Comparison of ENCODE assay signal across 9 mouse cellular contexts in genomic region chr19:5390416-5390815, GRCm38 (mm10). TPM values are rescaled to one million over a fixed set of nuclear protein-coding genes. Genes with fewer than 3 reads are reported as not detected.
DNase-seq lines count a peak whose midpoint lies in the region; ATAC-seq and TF ChIP-seq lines count a peak whose summit lies in the region.
"Had no signal": no experiment of that assay in that cellular context is flagged by ENCODE, and none has a peak within 500 bp of the region (broad histone marks: within the 10 kb centered on the region; RNA-seq: fewer than 3 reads in every experiment).

No protein-coding gene starts in this region.

- peak overlapping the region; percentile 81; the same call in 1 of the 2 replicates for H3K27ac ChIP-seq in heart, embryonic 12.5 days (ENCODE audit: poor library complexity, severe bottlenecking)
- H3K27ac ChIP-seq in spleen, adult 2 months (ENCODE audit: insufficient read depth, low read length), result peak overlapping the region; percentile 99
- peak overlapping the region; percentile 91 for H3K27ac ChIP-seq in limb, embryonic 15.5 days

- H3K4me2 ChIP-seq in heart, embryonic 12.5 days, result peak overlapping the region; percentile 89
- peak overlapping the region; percentile 82 for H3K4me2 ChIP-seq in limb, embryonic 15.5 days

- no peak for TF ChIP-seq POLR2A in spleen, adult 2 months (IDR thresholded peaks at IDR 0.05; ENCODE audit: low read depth, low read length)

- no peaks in the 10 kb centered on the region for H3K27me3 ChIP-seq in heart, embryonic 12.5 days (replicated peaks)
- H3K27me3 ChIP-seq in spleen, adult 2 months (ENCODE audit: control insufficient read depth, insufficient read depth, low read length), result no peaks in the 10 kb centered on the region
- H3K27me3 ChIP-seq in limb, embryonic 15.5 days, result no peaks in the 10 kb centered on the region

- ATAC-seq in heart, embryonic 12.5 days (ENCODE audit: insufficient number of reproducible peaks, low FRiP score), result no peak
- ATAC-seq in limb, embryonic 15.5 days (ENCODE audit: insufficient number of reproducible peaks, low FRiP score, low TSS enrichment, low read depth), result no peak
- ATAC-seq in CD4-positive, CD25-positive, alpha-beta regulatory T cell, adult 4 months, result no peak

- peaks cover 8% of the 10 kb centered on the region for H3K36me3 ChIP-seq in heart, embryonic 12.5 days
- peaks cover 2% of the 10 kb centered on the region; the same call in 1 of the 2 replicates for H3K36me3 ChIP-seq in spleen, adult 2 months (ENCODE audit: control insufficient read depth, insufficient read depth, low read length)
- peaks cover 3% of the 10 kb centered on the region for H3K36me3 ChIP-seq in limb, embryonic 15.5 days

- no peak overlapping the region; the same call in 1 of the 2 replicates for H3K9ac ChIP-seq in heart, embryonic 12.5 days
- peak overlapping the region; percentile 24; the same call in 1 of the 2 replicates for H3K9ac ChIP-seq in limb, embryonic 15.5 days

- no peaks in the 10 kb centered on the region for H3K9me3 ChIP-seq in heart, embryonic 12.5 days (replicated peaks)
- no peaks in the 10 kb centered on the region for H3K9me3 ChIP-seq in limb, embryonic 15.5 days

- 53% methylated on average over 8 of the region's 8 CpGs for WGBS in heart, embryonic 12.5 days
- WGBS in spleen, adult 2 months, result 62% methylated on average over 8 of the region's 8 CpGs
- 75% methylated on average over 8 of the region's 8 CpGs for WGBS in limb, embryonic 15.5 days

- DNase-seq in heart, adult 9 months (ENCODE audit: low spot score in 2 of 2), result no peak
- DNase-seq in spleen, adult 2 months (ENCODE audit: low read depth in 1 of 2, low spot score in 2 of 2), result no peak
- no peak for DNase-seq in spleen, postnatal 14 days (ENCODE audit: low spot score in 2 of 2)
- DNase-seq in thymus, postnatal 25 days, result peak; percentile 60
- no peak for DNase-seq in kidney, postnatal 4 days
- DNase-seq: right cerebral cortex, postnatal 14 days had no signal

- H3K4me3 ChIP-seq in heart, embryonic 12.5 days, result peak overlapping the region; percentile 99
- 0 out of 2 replicates have a peak overlapping the region, but pooled peaks have one; percentile 7 for H3K4me3 ChIP-seq in spleen, adult 2 months (ENCODE audit: extremely low read depth, insufficient read depth, insufficient read length)
- H3K4me3 ChIP-seq in limb, embryonic 15.5 days, result peak overlapping the region; percentile 99; the same call in 1 of the 2 replicates

- H3K4me1 ChIP-seq in heart, embryonic 12.5 days (replicated peaks), result peaks cover 44% of the 10 kb centered on the region
- peaks cover 7% of the 10 kb centered on the region; the same call in 1 of the 2 replicates for H3K4me1 ChIP-seq in spleen, adult 2 months (ENCODE audit: control insufficient read depth, insufficient read depth, insufficient read length)
- peaks cover 34% of the 10 kb centered on the region for H3K4me1 ChIP-seq in limb, embryonic 15.5 days

- TF ChIP-seq CTCF in spleen, adult 2 months (IDR thresholded peaks at IDR 0.05; ENCODE audit: extremely low read depth, insufficient read depth, insufficient read length, insufficient replicate concordance), result no peak

RNA-seq across cellular contexts. Expression of gene Sart1, which starts 1.9 kb away (rescaled TPM):
- polyA plus RNA-seq in heart, embryonic 12.5 days (2016; fragmentation: Nextera tagmentation; extraction: Ambion mirVana), result 61.6 and 63.9 TPM in 2 replicates
- 19.2 and 27.3 TPM in 2 replicates for polyA plus RNA-seq in spleen, adult 2 months (2012; rRNA removed)
- 67.0 and 72.1 TPM in 2 replicates for polyA plus RNA-seq in limb, embryonic 15.5 days (2015; fragmentation: Nextera tagmentation; extraction: Ambion mirVana)
- polyA plus RNA-seq in CD4-positive, CD25-positive, alpha-beta regulatory T cell, adult 4 months (2017; shearing (Covaris generic)), result 10 to 100 TPM; 18.1 to 30.1 TPM

RNA-seq across cellular contexts. Expression of gene Tsga10ip, which starts 11.9 kb away (rescaled TPM):
- polyA plus RNA-seq in heart, embryonic 12.5 days (2016; fragmentation: Nextera tagmentation; extraction: Ambion mirVana), result 1.7 and 1.8 TPM in 2 replicates
- 1.9 and 2.3 TPM in 2 replicates for polyA plus RNA-seq in spleen, adult 2 months (2012; rRNA removed)
- 0.42 TPM in 1 of 2 replicates, not detected in the other for polyA plus RNA-seq in limb, embryonic 15.5 days (2015; fragmentation: Nextera tagmentation; extraction: Ambion mirVana)
- not detected for polyA plus RNA-seq in CD4-positive, CD25-positive, alpha-beta regulatory T cell, adult 4 months (2017; shearing (Covaris generic))

RNA-seq across cellular contexts. Expression of gene Banf1, which starts 23.4 kb away (rescaled TPM):
- 400 and 410 TPM in 2 replicates for polyA plus RNA-seq in heart, embryonic 12.5 days (2016; fragmentation: Nextera tagmentation; extraction: Ambion mirVana)
- 72.0 and 79.8 TPM in 2 replicates for polyA plus RNA-seq in spleen, adult 2 months (2012; rRNA removed)
- polyA plus RNA-seq in limb, embryonic 15.5 days (2015; fragmentation: Nextera tagmentation; extraction: Ambion mirVana), result 372 and 374 TPM in 2 replicates
- polyA plus RNA-seq in CD4-positive, CD25-positive, alpha-beta regulatory T cell, adult 4 months (2017; shearing (Covaris generic)), result 100 to 1,000 TPM; 246 to 256 TPM

RNA-seq across cellular contexts. Expression of gene Eif1ad, which starts 23.9 kb away (rescaled TPM):
- 42.8 and 43.0 TPM in 2 replicates for polyA plus RNA-seq in heart, embryonic 12.5 days (2016; fragmentation: Nextera tagmentation; extraction: Ambion mirVana)
- polyA plus RNA-seq in spleen, adult 2 months (2012; rRNA removed), result 17.4 and 20.0 TPM in 2 replicates
- polyA plus RNA-seq in limb, embryonic 15.5 days (2015; fragmentation: Nextera tagmentation; extraction: Ambion mirVana), result 57.3 and 60.1 TPM in 2 replicates
- 10 to 100 TPM; 46.1 to 57.1 TPM for polyA plus RNA-seq in CD4-positive, CD25-positive, alpha-beta regulatory T cell, adult 4 months (2017; shearing (Covaris generic))

RNA-seq across cellular contexts. Expression of gene Drap1, which starts 34.4 kb away (rescaled TPM):
- polyA plus RNA-seq in heart, embryonic 12.5 days (2016; fragmentation: Nextera tagmentation; extraction: Ambion mirVana), result 190 and 194 TPM in 2 replicates
- 59.6 and 75.8 TPM in 2 replicates for polyA plus RNA-seq in spleen, adult 2 months (2012; rRNA removed)
- polyA plus RNA-seq in limb, embryonic 15.5 days (2015; fragmentation: Nextera tagmentation; extraction: Ambion mirVana), result 254 and 257 TPM in 2 replicates
- 10 to 100 TPM; 56.0 to 57.2 TPM for polyA plus RNA-seq in CD4-positive, CD25-positive, alpha-beta regulatory T cell, adult 4 months (2017; shearing (Covaris generic))

Comparison
In these comparisons a context has a peak if more than half of its experiments do, and no peak if none do; other contexts are left out.
1. H3K4me3 ChIP-seq: peak in every context shown above with its lines; median percentile 99 in heart, embryonic 12.5 days; 99 in limb, embryonic 15.5 days; 7 in spleen, adult 2 months.